Mouse (Mus musculus) intestine, postnatal 0 days (tissue): ENCODE measurements at regions not wholly inside any gene's neighbourhood (a gene's known extent, or its start where the extent isn't known, plus 50 kb on each side); places are given as distances from the start of the nearest gene placed in this dataset.

Experiments
- ATAC-seq: fragments of 200-750 bp; cut with Nextera tagmentation; 2 replicates; pipeline ENCODE4 v1.8.0; 2017; ENCODE audit warnings: mild to moderate bottlenecking, moderate TSS enrichment, moderate library complexity
- H3K27ac ChIP-seq: fragments of 300-500 bp; sonication (generic); 2 replicates; pipeline ENCODE4 v1.5.1; 2014; ENCODE audit warnings: mild to moderate bottlenecking, low read depth, low read length, moderate library complexity
- H3K27me3 ChIP-seq: fragments of 300-500 bp; sonication (generic); replicated peaks from 2 replicates; pipeline ENCODE4 v1.6.1; 2014; ENCODE audit warnings: low read length, mixed read lengths; ENCODE audit not compliant: control insufficient read depth, insufficient read depth
- H3K36me3 ChIP-seq: fragments of 300-500 bp; sonication (generic); 2 replicates; pipeline ENCODE4 v1.6.1; 2014; ENCODE audit warnings: mild to moderate bottlenecking, moderate library complexity; ENCODE audit not compliant: control insufficient read depth, insufficient read depth
- H3K4me1 ChIP-seq: fragments of 300-500 bp; sonication (generic); replicated peaks from 2 replicates; pipeline ENCODE4 v1.6.1; 2014; ENCODE audit warnings: antibody characterized with exemption, low read length, mixed read lengths; ENCODE audit not compliant: control insufficient read depth, insufficient read depth
- H3K4me2 ChIP-seq: fragments of 300-500 bp; sonication (generic); replicated peaks from 2 replicates; pipeline ENCODE4 v1.6.1; 2014; ENCODE audit warnings: low read depth, mild to moderate bottlenecking, moderate library complexity
- H3K4me3 ChIP-seq: fragments of 300-500 bp; sonication (generic); 2 replicates; pipeline ENCODE4 v1.5.1; 2014; ENCODE audit warnings: low read depth, low read length
- H3K9ac ChIP-seq: fragments of 300-500 bp; sonication (generic); 2 replicates; pipeline ENCODE4 v1.6.1; 2014; ENCODE audit warnings: mild to moderate bottlenecking, low read depth, low read length
- H3K9me3 ChIP-seq: fragments of 300-500 bp; sonication (generic); 2 replicates; pipeline ENCODE4 v1.6.1; 2016; ENCODE audit warnings: mixed run types; ENCODE audit not compliant: control insufficient read depth
- CTCF ChIP-seq: sonication (generic); IDR thresholded peaks from 2 replicates; pipeline ENCODE4 v1.5.1; 2016; ENCODE audit warnings: low read depth, mild to moderate bottlenecking, control low read depth, antibody characterized with exemption, moderate library complexity
- WGBS: fragments of 180-500 bp; shearing (Covaris S2); extraction: QIAGEN DNeasy Blood & Tissue Kit; methylation state at CpG from one replicate; pipeline ENCODE4 v1.1.7; 2014; 5-methylcytosine and 5-hydroxymethylcytosine counted together

DNA sequence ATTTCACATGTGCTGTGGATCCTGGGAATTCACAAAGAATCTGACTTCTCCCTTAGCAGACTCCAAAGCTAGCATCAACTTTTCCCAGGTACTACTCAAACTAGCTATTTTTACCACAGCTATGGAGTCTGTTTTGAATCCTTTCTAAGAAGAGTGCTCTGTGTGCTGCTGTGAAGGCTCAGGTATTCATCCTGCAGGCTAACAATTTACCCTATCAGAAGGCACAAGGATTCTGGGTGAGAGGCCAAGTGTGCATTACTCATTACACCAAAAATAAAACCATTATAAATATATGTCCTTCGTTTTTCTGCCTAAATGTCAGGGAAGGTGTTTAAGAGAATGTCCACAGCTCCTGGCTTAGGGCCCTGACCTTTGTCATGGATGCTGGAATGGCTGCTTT lies 353.2 kb upstream of the Negr1 start:
- Histone ChIP-seq H3K4me2 (no peak overlapping the region), H3K27ac (no peak overlapping the region), H3K36me3 (no peaks in the 10 kb centered on the region), H3K4me3 (no peak overlapping the region), H3K27me3 (no peaks in the 10 kb centered on the region), H3K9me3 (no peaks in the 10 kb centered on the region), H3K9ac (no peak overlapping the region), H3K4me1 (no peaks in the 10 kb centered on the region)
- WGBS, result 42% methylated on average over 1 of the region's 1 CpGs
- no peak for TF ChIP-seq CTCF
- no peak for ATAC-seq

GRCm38 (mm10) chr3:156210827-156211226 lies 350.8 kb upstream of the Negr1 start:
- Histone ChIP-seq H3K9me3 (no peaks in the 10 kb centered on the region), H3K36me3 (no peaks in the 10 kb centered on the region), H3K4me2 (no peak overlapping the region), H3K27ac (no peak overlapping the region), H3K4me1 (no peaks in the 10 kb centered on the region), H3K27me3 (no peaks in the 10 kb centered on the region), H3K4me3 (no peak overlapping the region), H3K9ac (no peak overlapping the region)
- TF ChIP-seq CTCF, result no peak
- ATAC-seq, result no peak
- 88% methylated on average over 4 of the region's 4 CpGs for WGBS

- H3K4me2 ChIP-seq, result no peak overlapping the region
- no peaks in the 10 kb centered on the region for H3K9me3 ChIP-seq
- no peak for TF ChIP-seq CTCF
- H3K27me3 ChIP-seq, result no peaks in the 10 kb centered on the region
- H3K27ac ChIP-seq, result no peak overlapping the region
- no peak for ATAC-seq
- H3K9ac ChIP-seq, result no peak overlapping the region
- no peak overlapping the region for H3K4me3 ChIP-seq
- 19% methylated on average over 1 of the region's 1 CpGs for WGBS
- H3K4me1 ChIP-seq, result no peaks in the 10 kb centered on the region
- no peaks in the 10 kb centered on the region for H3K36me3 ChIP-seq
Measured at GRCm38 (mm10) chr3:156214823-156215222, 346.8 kb upstream of the Negr1 start.

GRCm38 (mm10) chr3:156232111-156232510 lies 329.5 kb upstream of the Negr1 start:
- Histone ChIP-seq H3K9ac (no peak overlapping the region), H3K27ac (no peak overlapping the region), H3K27me3 (no peaks in the 10 kb centered on the region), H3K4me2 (no peak overlapping the region), H3K36me3 (no peaks in the 10 kb centered on the region), H3K4me3 (no peak overlapping the region), H3K9me3 (no peaks in the 10 kb centered on the region), H3K4me1 (no peaks in the 10 kb centered on the region)
- no peak for TF ChIP-seq CTCF
- no peak for ATAC-seq
- WGBS, result 85% methylated on average over 2 of the region's 2 CpGs

DNA sequence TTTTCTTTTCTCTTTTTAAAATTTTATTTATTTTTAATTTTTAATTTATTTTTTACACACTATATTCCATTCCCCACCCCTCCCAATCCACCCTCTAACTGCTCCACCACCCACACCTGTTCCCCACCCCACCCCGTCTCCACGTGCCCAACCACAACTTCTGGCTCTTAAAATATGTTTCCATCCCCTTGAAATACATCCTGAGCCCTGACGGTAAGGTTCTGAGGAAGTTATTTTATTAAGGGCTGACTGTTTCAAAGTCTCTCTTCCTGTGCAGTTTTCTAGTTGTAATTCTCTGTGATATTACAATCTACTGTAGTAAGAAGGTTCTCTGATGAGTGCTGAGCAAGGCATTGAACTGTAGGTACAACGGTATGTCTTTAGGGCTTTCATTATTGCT lies 325.6 kb upstream of the Negr1 start:
- H3K27me3 ChIP-seq, result no peaks in the 10 kb centered on the region
- no peaks in the 10 kb centered on the region for H3K9me3 ChIP-seq
- TF ChIP-seq CTCF, result no peak
- no peak overlapping the region for H3K4me2 ChIP-seq
- 84% methylated on average over 4 of the region's 4 CpGs for WGBS
- H3K4me1 ChIP-seq, result no peaks in the 10 kb centered on the region
- no peak overlapping the region for H3K4me3 ChIP-seq
- ATAC-seq, result no peak
- no peaks in the 10 kb centered on the region for H3K36me3 ChIP-seq
- H3K27ac ChIP-seq, result no peak overlapping the region
- no peak overlapping the region for H3K9ac ChIP-seq

GRCm38 (mm10) chr3:156252256-156252861 lies 309.2 kb upstream of the Negr1 start:
- Histone ChIP-seq H3K4me2 (no peak overlapping the region), H3K27me3 (no peaks in the 10 kb centered on the region), H3K36me3 (no peaks in the 10 kb centered on the region), H3K27ac (no peak overlapping the region), H3K9ac (no peak overlapping the region), H3K9me3 (no peaks in the 10 kb centered on the region), H3K4me1 (no peaks in the 10 kb centered on the region), H3K4me3 (no peak overlapping the region)
- no peak for ATAC-seq
- no peak for TF ChIP-seq CTCF
- WGBS, result 82% methylated on average over 6 of the region's 6 CpGs
